Mouse (Mus musculus) ES-E14 (cell line): ENCODE results near the gene Reln.

ENCODE experiments used
- MAFK ChIP-seq: IDR thresholded peaks from 2 replicates; pipeline ENCODE4 v1.6.1; 2014; ENCODE audit warnings: mild to moderate bottlenecking, low read depth, low read length, inconsistent platforms; ENCODE audit not compliant: insufficient read depth
- ZC3H11A ChIP-seq: IDR thresholded peaks from 2 replicates; pipeline ENCODE4 v1.6.1; 2012; ENCODE audit warnings: low read depth, mild to moderate bottlenecking, inconsistent platforms, low read length, borderline replicate concordance
- ZNF384 ChIP-seq: IDR thresholded peaks from 2 replicates; pipeline ENCODE4 v1.6.1; 2012; ENCODE audit warnings: low read depth, low read length, inconsistent platforms

- TF ChIP-seq MAFK, result no peak
- TF ChIP-seq ZNF384, result no peak
- TF ChIP-seq ZC3H11A, result no peak
Observed at GRCm38 (mm10) chr5:22303709-22304108, 40.8 kb downstream of the Reln start.
